Mouse (Mus musculus) stomach, embryonic 14.5 days (tissue): ENCODE measurements around the gene Dpagt1. TPM values are rescaled to one million over a fixed set of nuclear protein-coding genes. Genes with fewer than 3 reads are reported as not detected.
"Not testable (repeated sequence)": the region's sequence is repeated elsewhere in the genome, so short reads cannot be mapped to it uniquely, and the experiment has no call there.

Experiments
- ATAC-seq: fragments of 200-750 bp; cut with Nextera tagmentation; 2 replicates; pipeline ENCODE4 v1.8.0; 2017; ENCODE audit warnings: low read depth, moderate TSS enrichment; ENCODE audit not compliant: insufficient number of reproducible peaks, insufficient read depth, low FRiP score
- H3K27ac ChIP-seq: fragments of 300-500 bp; sonication (generic); 2 replicates; pipeline ENCODE4 v1.5.1; 2014; ENCODE audit warnings: mild to moderate bottlenecking, low read length, moderate library complexity, mixed read lengths
- H3K27me3 ChIP-seq: fragments of 300-500 bp; sonication (generic); 2 replicates; pipeline ENCODE4 v1.6.1; 2014; ENCODE audit warnings: low read length, control low read depth, mixed read lengths; ENCODE audit not compliant: control insufficient read depth, insufficient read depth
- H3K36me3 ChIP-seq: fragments of 300-500 bp; sonication (generic); 2 replicates; pipeline ENCODE4 v1.6.1; 2014; ENCODE audit warnings: mild to moderate bottlenecking, control low read depth, low read length, moderate library complexity, mixed read lengths; ENCODE audit not compliant: control insufficient read depth, insufficient read depth
- H3K4me1 ChIP-seq: fragments of 300-500 bp; sonication (generic); 2 replicates; pipeline ENCODE4 v1.6.1; 2014; ENCODE audit warnings: low read length, control low read depth, mixed read lengths; ENCODE audit not compliant: control insufficient read depth, insufficient read depth
- H3K4me2 ChIP-seq: fragments of 300-500 bp; sonication (generic); replicated peaks from 2 replicates; pipeline ENCODE4 v1.6.1; 2014; ENCODE audit warnings: low read depth, low read length, control low read depth
- H3K4me3 ChIP-seq: fragments of 300-500 bp; sonication (generic); 2 replicates; pipeline ENCODE4 v1.5.1; 2014; ENCODE audit warnings: low read depth, low read length, control low read depth
- H3K9ac ChIP-seq: fragments of 300-500 bp; sonication (generic); replicated peaks from 2 replicates; pipeline ENCODE4 v1.6.1; 2014; ENCODE audit warnings: low read depth, mild to moderate bottlenecking, control low read depth, low read length, moderate library complexity, mixed read lengths
- H3K9me3 ChIP-seq: fragments of 300-500 bp; sonication (generic); 2 replicates; pipeline ENCODE4 v1.6.1; 2016; ENCODE audit warnings: low read depth, low read length, control low read depth; ENCODE audit not compliant: control insufficient read depth
- WGBS: fragments of 180-500 bp; shearing (Covaris S2); extraction: QIAGEN DNeasy Blood & Tissue Kit; methylation state at CpG from one replicate; pipeline ENCODE4 v1.1.7; 2014; 5-methylcytosine and 5-hydroxymethylcytosine counted together
- polyA plus RNA-seq: library from polyadenylated mRNA; unstranded; fragments of >200 nt; fragmentation: Nextera tagmentation; extraction: Ambion mirVana; gene quantifications from 2 replicates; pipeline ENCODE4 v1.2.1, GENCODE M21; 2014

The Dpagt1 gene
- polyA plus RNA-seq, 1 experiment from 2014 or later, result 46.7 TPM

GRCm38 (mm10) chr9:44300001-44300400 lies 25.8 kb upstream of the Dpagt1 start:
- ATAC-seq, result not testable (repeated sequence)
- 94% methylated on average over 3 of the region's 3 CpGs for WGBS

GRCm38 (mm10) chr9:44305466-44306079 lies 20.2 kb upstream of the Dpagt1 start, which contains the start of gene Hinfp:
Hinfp (minus strand) TSS chr9:44305671.
- Histone ChIP-seq H3K4me3 (peak within 1 kb of the TSS; percentile 87), H3K36me3 (peaks cover 15% of the 10 kb centered on the region), H3K27me3 (no peaks in the 10 kb centered on the region), H3K4me2 (peak within 1 kb of the TSS; percentile 72), H3K4me1 (peaks cover 6% of the 10 kb centered on the region), H3K27ac (peak within 1 kb of the TSS; percentile 59; the same call in 1 of the 2 replicates), H3K9me3 (no peaks in the 10 kb centered on the region), H3K9ac (peak within 1 kb of the TSS; percentile 93)
- peak; percentile 99 for ATAC-seq
- under 1% methylated on average over 54 of the region's 54 CpGs for WGBS

More at GRCm38 (mm10) chr9:44300001-44300400, 25.8 kb upstream of the Dpagt1 start:
- H3K27ac ChIP-seq, H3K4me1 ChIP-seq, H3K9ac ChIP-seq, H3K4me3 ChIP-seq, H3K27me3 ChIP-seq, H3K9me3 ChIP-seq, H3K4me2 ChIP-seq: not testable (repeated sequence)
- peaks cover 64% of the 10 kb centered on the region for H3K36me3 ChIP-seq

DNA sequence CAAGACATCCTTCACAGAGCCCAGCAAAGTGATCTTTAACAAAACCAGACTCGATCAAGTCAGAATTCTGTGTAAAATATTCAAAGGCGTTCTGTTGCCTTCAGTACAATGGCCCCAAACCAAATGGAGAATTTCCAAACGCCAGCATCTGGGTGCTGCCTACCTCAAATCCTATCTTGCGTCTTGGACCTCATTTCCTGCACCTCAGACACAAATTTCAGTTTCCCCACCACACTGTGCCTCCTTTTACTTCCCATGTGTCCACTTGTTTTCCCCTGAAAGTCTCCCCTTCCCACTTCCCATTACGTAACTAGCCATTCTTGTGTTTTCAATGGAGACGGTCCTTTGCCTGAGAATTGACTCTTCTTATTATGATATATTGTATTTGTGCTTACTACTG lies 19.3 kb upstream of the Dpagt1 start:
- Histone ChIP-seq H3K27me3 (no peaks in the 10 kb centered on the region), H3K4me3 (no peak overlapping the region), H3K9ac (no peak overlapping the region), H3K27ac (no peak overlapping the region), H3K4me1 (peaks cover 12% of the 10 kb centered on the region), H3K9me3 (no peaks in the 10 kb centered on the region), H3K4me2 (no peak overlapping the region), H3K36me3 (peaks cover 8% of the 10 kb centered on the region)
- 87% methylated on average over 6 of the region's 6 CpGs for WGBS
- ATAC-seq, result no peak

GRCm38 (mm10) chr9:44307248-44307647 lies 18.6 kb upstream of the Dpagt1 start:
- H3K9me3 ChIP-seq, result no peaks in the 10 kb centered on the region
- peaks cover 2% of the 10 kb centered on the region for H3K36me3 ChIP-seq
- WGBS, result 81% methylated on average over 2 of the region's 2 CpGs
- H3K9ac ChIP-seq, result no peak overlapping the region
- no peak for ATAC-seq
- peaks cover 16% of the 10 kb centered on the region for H3K4me1 ChIP-seq
- no peak overlapping the region for H3K4me2 ChIP-seq
- H3K4me3 ChIP-seq, result no peak overlapping the region
- H3K27ac ChIP-seq, result no peak overlapping the region
- H3K27me3 ChIP-seq, result no peaks in the 10 kb centered on the region

GRCm38 (mm10) chr9:44309756-44310155 lies 16.1 kb upstream of the Dpagt1 start:
- no peak for ATAC-seq
- Histone ChIP-seq H3K27me3 (no peaks in the 10 kb centered on the region), H3K4me1 (peaks cover 11% of the 10 kb centered on the region), H3K4me3 (no peak overlapping the region), H3K27ac (no peak overlapping the region), H3K4me2 (no peak overlapping the region), H3K9me3 (no peaks in the 10 kb centered on the region), H3K9ac (no peak overlapping the region), H3K36me3 (peaks cover 4% of the 10 kb centered on the region; the same call in 1 of the 2 replicates)
- 60% methylated on average over 3 of the region's 3 CpGs for WGBS

GRCm38 (mm10) chr9:44310750-44311135 lies 15.1 kb upstream of the Dpagt1 start:
- peaks cover 11% of the 10 kb centered on the region for H3K36me3 ChIP-seq
- H3K4me3 ChIP-seq, result peak overlapping the region; percentile 14; the same call in 1 of the 2 replicates
- H3K27ac ChIP-seq, result peak overlapping the region; percentile 59; the same call in 1 of the 2 replicates
- peaks cover 10% of the 10 kb centered on the region for H3K4me1 ChIP-seq
- H3K9ac ChIP-seq, result no peak overlapping the region
- peak overlapping the region; percentile 40 for H3K4me2 ChIP-seq
- no peaks in the 10 kb centered on the region for H3K9me3 ChIP-seq
- no peak for ATAC-seq
- WGBS, result 35% methylated on average over 10 of the region's 10 CpGs
- H3K27me3 ChIP-seq, result no peaks in the 10 kb centered on the region

DNA sequence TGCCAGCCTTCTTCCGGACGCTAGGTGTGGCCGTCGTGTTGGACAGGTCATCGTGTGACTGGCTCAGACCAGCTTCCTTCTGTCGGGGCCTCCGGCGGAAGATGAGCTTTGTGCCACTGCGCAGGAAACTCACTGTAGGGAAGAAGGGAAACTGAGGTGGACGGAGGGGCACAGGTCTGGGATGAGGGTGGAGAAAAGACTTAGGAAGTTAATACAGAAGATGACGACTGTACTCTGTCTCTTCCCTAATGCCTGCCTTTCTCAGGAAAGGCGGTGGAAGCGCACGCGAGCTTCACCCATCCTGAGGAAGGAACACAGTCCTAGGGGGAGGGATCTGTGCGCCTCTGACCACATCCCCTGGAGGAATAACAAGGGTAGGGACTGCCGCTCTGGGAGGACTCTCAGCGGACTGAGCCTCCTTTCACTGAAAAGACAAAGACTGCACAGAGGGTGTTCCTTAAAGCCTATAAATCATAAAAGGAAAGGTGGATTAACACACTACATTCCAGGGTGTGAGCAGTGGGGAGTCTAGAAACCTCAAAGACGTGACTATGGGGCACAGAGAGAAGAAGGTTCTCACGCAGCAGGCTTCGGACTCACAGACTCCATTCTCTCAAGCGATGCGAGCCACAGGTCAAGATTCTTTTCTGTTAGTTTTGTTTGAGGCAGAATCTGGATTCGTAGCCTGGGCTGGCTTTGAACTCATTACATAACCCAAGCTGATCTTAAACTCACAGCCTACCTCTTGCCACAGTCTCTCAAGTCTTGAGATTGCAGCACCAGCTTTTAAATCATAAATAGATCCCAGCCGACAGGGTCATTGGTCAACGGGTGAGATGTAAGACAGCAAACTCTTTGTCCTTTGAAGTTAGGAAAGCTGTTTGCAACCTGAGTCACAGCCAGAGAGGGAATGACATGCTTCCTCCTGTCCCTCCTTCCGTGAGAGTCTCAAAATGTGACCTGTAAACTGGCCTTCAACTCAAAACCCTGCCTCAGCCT lies 14.4 kb upstream of the Dpagt1 start:
- peak; percentile 78; the same call in 1 of the 2 replicates for ATAC-seq
- Histone ChIP-seq H3K9ac (no peak overlapping the region), H3K27me3 (no peaks in the 10 kb centered on the region), H3K27ac (peak overlapping the region; percentile 59; the same call in 1 of the 2 replicates), H3K4me2 (peak overlapping the region; percentile 40), H3K4me3 (peak overlapping the region; percentile 14; the same call in 1 of the 2 replicates), H3K4me1 (peaks cover 10% of the 10 kb centered on the region), H3K9me3 (no peaks in the 10 kb centered on the region), H3K36me3 (peaks cover 13% of the 10 kb centered on the region)
- WGBS, result 12% methylated on average over 27 of the region's 27 CpGs

GRCm38 (mm10) chr9:44313476-44314256 lies 12.2 kb upstream of the Dpagt1 start:
- Histone ChIP-seq H3K36me3 (peaks cover 13% of the 10 kb centered on the region), H3K27ac (no peak overlapping the region), H3K9me3 (no peaks in the 10 kb centered on the region), H3K4me2 (no peak overlapping the region), H3K4me1 (peaks cover 15% of the 10 kb centered on the region), H3K27me3 (no peaks in the 10 kb centered on the region), H3K4me3 (no peak overlapping the region), H3K9ac (no peak overlapping the region)
- ATAC-seq, result no peak
- WGBS, result 80% methylated on average over 19 of the region's 19 CpGs
